Mouse (Mus musculus) liver, embryonic 13.5 days (tissue): ENCODE measurements around the gene Olfr734. TPM values are rescaled to one million over a fixed set of nuclear protein-coding genes. Genes with fewer than 3 reads are reported as not detected.

Experiments
- ATAC-seq: fragments of 200-750 bp; cut with Nextera tagmentation; 2 replicates; pipeline ENCODE4 v1.8.0; 2017; ENCODE audit warnings: low read depth, mild to moderate bottlenecking, moderate number of reproducible peaks, moderate library complexity
- DNase-seq: peaks from one replicate; pipeline ENCODE4 v3.0.0; 2022
- H3K27ac ChIP-seq: fragments of 300-500 bp; sonication (generic); 2 replicates; pipeline ENCODE4 v1.5.1; 2015; ENCODE audit warnings: moderate library complexity, mild to moderate bottlenecking, inconsistent platforms
- H3K27me3 ChIP-seq: fragments of 300-500 bp; sonication (generic); 2 replicates; pipeline ENCODE4 v1.6.1; 2015; ENCODE audit warnings: mild to moderate bottlenecking, inconsistent platforms
- H3K36me3 ChIP-seq: fragments of 300-500 bp; sonication (generic); 2 replicates; pipeline ENCODE4 v1.6.1; 2015; ENCODE audit warnings: mild to moderate bottlenecking, inconsistent platforms
- H3K4me1 ChIP-seq: fragments of 300-500 bp; sonication (generic); replicated peaks from 2 replicates; pipeline ENCODE4 v1.6.1; 2015; ENCODE audit warnings: inconsistent platforms
- H3K4me2 ChIP-seq: fragments of 300-500 bp; sonication (generic); 2 replicates; pipeline ENCODE4 v1.6.1; 2015; ENCODE audit warnings: inconsistent platforms, mild to moderate bottlenecking, moderate library complexity
- H3K4me3 ChIP-seq: fragments of 300-500 bp; sonication (generic); replicated peaks from 2 replicates; pipeline ENCODE4 v1.5.1; 2015; ENCODE audit warnings: mild to moderate bottlenecking, inconsistent platforms
- H3K9ac ChIP-seq: fragments of 300-500 bp; sonication (generic); 2 replicates; pipeline ENCODE4 v1.6.1; 2015; ENCODE audit warnings: mild to moderate bottlenecking, inconsistent platforms
- H3K9me3 ChIP-seq: fragments of 300-500 bp; sonication (generic); replicated peaks from 2 replicates; pipeline ENCODE4 v1.6.1; 2016; ENCODE audit warnings: inconsistent platforms
- WGBS: fragments of 180-500 bp; shearing (Covaris S2); methylation state at CpG from one replicate; pipeline ENCODE4 v1.1.7; 2015; ENCODE audit not compliant: insufficient replicate concordance; 5-methylcytosine and 5-hydroxymethylcytosine counted together
- polyA plus RNA-seq: library from polyadenylated mRNA; unstranded; fragments of >200 nt; fragmentation: Nextera tagmentation; extraction: Ambion mirVana; gene quantifications from 2 replicates; pipeline ENCODE4 v1.2.1, GENCODE M21; 2015

The Olfr734 gene
- not detected in 2 replicates for polyA plus RNA-seq

DNA sequence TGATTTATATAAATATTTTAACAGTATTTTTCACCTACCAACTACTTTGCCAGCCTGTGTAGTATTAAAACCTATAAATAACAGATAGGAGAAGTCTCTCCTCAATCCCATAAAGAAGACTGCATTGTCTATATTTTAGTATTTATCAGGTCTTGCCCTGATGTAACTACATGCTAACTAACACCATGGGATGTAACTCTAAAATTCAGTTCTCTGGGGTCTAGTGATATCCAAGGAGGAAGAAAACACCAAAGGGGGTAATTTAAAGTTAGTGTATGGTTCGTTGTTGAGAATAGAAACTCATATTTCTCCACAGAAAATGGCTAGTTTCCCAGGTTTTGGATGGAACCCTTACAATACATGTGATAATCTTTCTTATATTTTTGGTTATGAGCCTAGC, at the start of gene Olfr734:
Olfr734 (minus strand) TSS at position 101 of the 400 bp plus-strand sequence.
- 28% methylated on average over 1 of the region's 1 CpGs for WGBS
- no peaks in the 10 kb centered on the region for H3K27me3 ChIP-seq
- no peak within 1 kb of the TSS for H3K4me2 ChIP-seq
- ATAC-seq (no peak), DNase-seq (no peak)
- H3K36me3 ChIP-seq: no peaks in the 10 kb centered on the region
- no peaks in the 10 kb centered on the region for H3K4me1 ChIP-seq
- no peak within 1 kb of the TSS for H3K27ac ChIP-seq
- H3K4me3 ChIP-seq: no peak within 1 kb of the TSS
- H3K9me3 ChIP-seq: no peaks in the 10 kb centered on the region
- H3K9ac ChIP-seq: no peak within 1 kb of the TSS

- Histone ChIP-seq H3K4me3 (no peak overlapping the region), H3K9me3 (no peaks in the 10 kb centered on the region), H3K9ac (no peak overlapping the region), H3K36me3 (no peaks in the 10 kb centered on the region), H3K27ac (no peak overlapping the region), H3K4me1 (no peaks in the 10 kb centered on the region), H3K4me2 (no peak overlapping the region), H3K27me3 (no peaks in the 10 kb centered on the region)
- no peak for DNase-seq
- 49% methylated on average over 2 of the region's 2 CpGs for WGBS
- ATAC-seq: no peak
Measured at GRCm38 (mm10) chr14:50363561-50363960, 37.0 kb upstream of the Olfr734 start.

DNA sequence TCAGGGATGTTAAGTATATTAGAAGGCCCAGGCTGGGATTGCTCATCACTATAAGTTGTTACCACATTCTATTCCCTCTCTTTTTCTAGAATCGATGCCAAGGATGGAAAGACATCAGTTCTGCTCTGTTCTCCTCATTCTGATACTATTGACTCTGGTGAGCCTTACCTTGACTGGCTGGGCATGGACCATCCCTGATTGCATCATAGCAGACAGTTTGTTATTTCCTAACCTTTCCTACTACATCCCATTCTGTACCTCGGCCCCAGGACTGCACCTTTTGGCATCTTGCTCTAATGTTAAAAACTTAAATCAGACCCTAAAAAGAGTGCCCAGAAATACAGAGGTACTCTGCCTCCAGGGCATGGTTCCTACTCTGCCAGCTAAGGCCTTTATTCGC, 33.9 kb upstream of the Olfr734 start:
- no peak overlapping the region for H3K4me2 ChIP-seq
- ATAC-seq (no peak), DNase-seq (no peak)
- no peak overlapping the region for H3K4me3 ChIP-seq
- no peaks in the 10 kb centered on the region for H3K27me3 ChIP-seq
- H3K27ac ChIP-seq: no peak overlapping the region
- H3K9ac ChIP-seq: no peak overlapping the region
- H3K9me3 ChIP-seq: no peaks in the 10 kb centered on the region
- 52% methylated on average over 3 of the region's 3 CpGs for WGBS
- H3K4me1 ChIP-seq: no peaks in the 10 kb centered on the region
- no peaks in the 10 kb centered on the region for H3K36me3 ChIP-seq

- Histone ChIP-seq H3K9ac (no peak within 1 kb of the TSS), H3K27ac (no peak within 1 kb of the TSS), H3K27me3 (no peaks in the 10 kb centered on the region), H3K36me3 (no peaks in the 10 kb centered on the region), H3K4me3 (no peak within 1 kb of the TSS), H3K9me3 (no peaks in the 10 kb centered on the region), H3K4me1 (no peaks in the 10 kb centered on the region), H3K4me2 (no peak within 1 kb of the TSS)
- WGBS: 35% methylated on average over 2 of the region's 2 CpGs
- DNase-seq (no peak), ATAC-seq (no peak)
Measured at GRCm38 (mm10) chr14:50357593-50357992, 31.0 kb upstream of the Olfr734 start, which contains the start of gene Tlr11. TSS of gene Tlr11 (plus strand) at chr14:50357914.

DNA sequence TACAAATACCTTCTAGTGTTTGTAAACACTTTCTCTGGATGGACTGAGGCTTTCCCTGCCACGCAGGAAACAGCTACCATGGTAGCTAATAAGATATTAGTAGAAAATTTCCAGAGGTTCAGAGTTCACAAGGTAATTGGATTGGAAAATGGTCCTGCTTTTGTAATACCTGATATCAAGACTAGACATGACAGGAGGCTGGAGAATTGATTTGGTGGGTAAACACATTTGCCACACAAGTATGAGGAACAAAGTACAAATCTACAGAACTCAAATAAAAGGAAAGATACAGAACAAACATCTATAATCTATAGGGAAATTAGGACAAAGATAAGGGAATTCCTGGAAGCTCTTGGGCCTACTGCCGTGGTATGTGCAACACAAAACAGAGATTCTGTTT, 30.2 kb upstream of the Olfr734 start:
- Histone ChIP-seq H3K4me2 (no peak overlapping the region), H3K4me3 (no peak overlapping the region), H3K4me1 (no peaks in the 10 kb centered on the region), H3K9me3 (no peaks in the 10 kb centered on the region), H3K27ac (no peak overlapping the region), H3K27me3 (no peaks in the 10 kb centered on the region), H3K9ac (no peak overlapping the region), H3K36me3 (no peaks in the 10 kb centered on the region)
- ATAC-seq (no peak), DNase-seq (no peak)
- 47% methylated on average over 2 of the region's 2 CpGs for WGBS

DNA sequence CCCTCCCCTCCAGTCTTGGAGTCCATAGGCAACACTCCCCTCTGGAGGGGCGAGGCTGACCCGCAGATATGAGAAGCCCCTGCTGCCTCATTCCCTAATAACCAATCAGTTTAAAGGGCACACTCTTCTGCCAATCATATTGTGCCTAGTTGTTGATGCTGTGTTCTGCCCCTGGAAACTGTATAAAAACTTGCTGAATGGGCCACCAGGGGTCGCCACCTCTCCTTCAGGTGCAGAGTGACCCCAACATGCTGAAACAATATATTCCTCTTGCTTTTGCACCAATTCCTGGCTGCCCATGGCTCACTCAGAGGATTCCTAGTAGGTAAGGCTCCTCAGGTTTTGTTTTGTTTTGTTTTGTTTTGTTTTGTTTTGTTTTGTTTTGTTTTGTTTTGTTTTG, 25.9 kb upstream of the Olfr734 start:
- H3K4me1 ChIP-seq: no peaks in the 10 kb centered on the region
- DNase-seq: no peak
- H3K36me3 ChIP-seq: no peaks in the 10 kb centered on the region
- H3K4me3 ChIP-seq: no peak overlapping the region
- ATAC-seq: no peak
- no peak overlapping the region for H3K27ac ChIP-seq
- H3K9me3 ChIP-seq: no peaks in the 10 kb centered on the region
- H3K4me2 ChIP-seq: no peak overlapping the region
- H3K9ac ChIP-seq: no peak overlapping the region
- 25% methylated on average over 3 of the region's 3 CpGs for WGBS
- H3K27me3 ChIP-seq: no peaks in the 10 kb centered on the region

DNA sequence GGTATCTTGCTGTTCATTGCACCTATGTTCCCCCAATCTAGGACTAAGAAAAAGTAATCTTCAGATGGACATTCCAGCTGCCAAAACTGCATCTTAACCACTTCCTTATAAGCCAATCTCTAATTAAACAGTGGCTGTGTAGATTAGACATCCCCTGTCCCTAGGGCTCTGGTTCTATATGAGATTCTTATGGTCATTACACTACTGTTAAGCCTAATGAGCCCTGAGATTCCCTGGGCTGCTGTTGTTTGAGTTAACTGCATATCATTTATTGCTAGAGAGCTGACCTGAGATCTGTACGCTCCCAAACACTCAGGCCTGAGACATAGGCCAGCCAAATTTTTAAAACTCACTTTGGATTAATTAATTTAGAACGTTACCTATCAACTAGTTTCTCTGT, 22.2 kb upstream of the Olfr734 start, which contains the start of gene Olfr735:
Olfr735 (minus strand) TSS at position 77 of the 400 bp plus-strand sequence.
- H3K9ac ChIP-seq: no peak within 1 kb of the TSS
- no peaks in the 10 kb centered on the region for H3K27me3 ChIP-seq
- no peak within 1 kb of the TSS for H3K27ac ChIP-seq
- DNase-seq (no peak), ATAC-seq (no peak)
- no peaks in the 10 kb centered on the region for H3K9me3 ChIP-seq
- H3K4me1 ChIP-seq: no peaks in the 10 kb centered on the region
- H3K4me3 ChIP-seq: no peak within 1 kb of the TSS
- 64% methylated on average over 2 of the region's 2 CpGs for WGBS
- H3K4me2 ChIP-seq: no peak within 1 kb of the TSS
- H3K36me3 ChIP-seq: no peaks in the 10 kb centered on the region

GRCm38 (mm10) chr14:50301422-50301821, 25.1 kb downstream of the Olfr734 start, which contains the start of gene Olfr733:
TSS of gene Olfr733 (minus strand) at chr14:50301522.
- Histone ChIP-seq H3K27ac (no peak within 1 kb of the TSS), H3K4me3 (no peak within 1 kb of the TSS), H3K4me2 (no peak within 1 kb of the TSS), H3K9ac (no peak within 1 kb of the TSS), H3K9me3 (no peaks in the 10 kb centered on the region), H3K27me3 (no peaks in the 10 kb centered on the region), H3K4me1 (no peaks in the 10 kb centered on the region), H3K36me3 (no peaks in the 10 kb centered on the region)
- DNase-seq (no peak), ATAC-seq (no peak)

- DNase-seq: no peak
- Histone ChIP-seq H3K27ac (no peak within 1 kb of the TSS), H3K4me2 (no peak within 1 kb of the TSS), H3K27me3 (no peaks in the 10 kb centered on the region), H3K36me3 (no peaks in the 10 kb centered on the region), H3K9me3 (no peaks in the 10 kb centered on the region), H3K4me3 (no peak within 1 kb of the TSS), H3K4me1 (no peaks in the 10 kb centered on the region), H3K9ac (no peak within 1 kb of the TSS)
- 67% methylated on average over 1 of the region's 1 CpGs for WGBS
- ATAC-seq: no peak
Measured at GRCm38 (mm10) chr14:50284106-50284505, 42.5 kb downstream of the Olfr734 start, which contains the start of gene Olfr732. TSS of gene Olfr732 (minus strand) at chr14:50284206.

Other genes starting within 250 kb of the Olfr734 start
- gene Olfr726, start 235.8 kb downstream of the Olfr734 start, polyA plus RNA-seq: not detected in 2 replicates
- not detected in 2 replicates for gene Olfr727, start 203.6 kb downstream of the Olfr734 start, polyA plus RNA-seq
- not detected in 2 replicates for gene Olfr728, start 184.1 kb downstream of the Olfr734 start, polyA plus RNA-seq
- not detected in 2 replicates for gene Olfr729, start 173.9 kb downstream of the Olfr734 start, polyA plus RNA-seq
- not detected in 2 replicates for gene Olfr730, start 138.6 kb downstream of the Olfr734 start, polyA plus RNA-seq
- gene Olfr731, start 84.9 kb downstream of the Olfr734 start, polyA plus RNA-seq: not detected in 2 replicates
- not detected in 2 replicates for gene Olfr732, start 42.6 kb downstream of the Olfr734 start, polyA plus RNA-seq
- gene Olfr733, start 25.2 kb downstream of the Olfr734 start, polyA plus RNA-seq: not detected in 2 replicates
- gene Olfr735, start 22.1 kb upstream of the Olfr734 start, polyA plus RNA-seq: not detected in 2 replicates
- gene Tlr11, start 31.2 kb upstream of the Olfr734 start, polyA plus RNA-seq: not detected in 2 replicates
- gene Olfr736, start 54.4 kb upstream of the Olfr734 start, polyA plus RNA-seq: not detected in 2 replicates
- gene Olfr738, start 80.8 kb upstream of the Olfr734 start, polyA plus RNA-seq: not detected in 2 replicates
- gene Olfr739, start 91.9 kb upstream of the Olfr734 start, polyA plus RNA-seq: not detected in 2 replicates
- gene Olfr740, start 118.8 kb upstream of the Olfr734 start, polyA plus RNA-seq: not detected in 2 replicates
- gene Olfr741, start 146.0 kb upstream of the Olfr734 start, polyA plus RNA-seq: not detected in 2 replicates
- gene Olfr742, start 176.8 kb upstream of the Olfr734 start, polyA plus RNA-seq: not detected in 2 replicates
- not detected in 2 replicates for gene Olfr743, start 195.1 kb upstream of the Olfr734 start, polyA plus RNA-seq